Mouse (Mus musculus) liver, adult 2 months (tissue): ENCODE results near the gene Prtg. TPM values are rescaled to one million over a fixed set of nuclear protein-coding genes. Genes with fewer than 3 reads are reported as not detected.
A peak's percentile ranks its signal among the peaks of the same experiment; 100 is the strongest.

ENCODE experiments used
- DNase-seq: peaks from one replicate; pipeline ENCODE4 v3.0.0-alpha.2; 2011; ENCODE audit warnings: low read depth, low spot score; ENCODE audit errors: extremely low read depth
- H3K27ac ChIP-seq: fragments of 200-500 bp; replicated peaks from 2 replicates; pipeline ENCODE4 v1.5.1; 2012; ENCODE audit warnings: low read depth, mild to moderate bottlenecking, control low read depth, inconsistent platforms, low read length; ENCODE audit not compliant: insufficient read depth
- H3K27me3 ChIP-seq: fragments of 200-500 bp; 2 replicates; pipeline ENCODE4 v1.6.1; 2012; ENCODE audit warnings: mild to moderate bottlenecking, moderate library complexity, low read length, inconsistent platforms; ENCODE audit not compliant: control insufficient read depth, insufficient read depth
- H3K36me3 ChIP-seq: fragments of 200-500 bp; 2 replicates; pipeline ENCODE4 v1.6.1; 2012; ENCODE audit warnings: low read length, inconsistent platforms; ENCODE audit not compliant: control insufficient read depth, insufficient read depth
- H3K4me1 ChIP-seq: fragments of 200-500 bp; 2 replicates; pipeline ENCODE4 v1.6.1; 2011; ENCODE audit warnings: low read length; ENCODE audit not compliant: control insufficient read depth, insufficient read depth
- H3K4me3 ChIP-seq: fragments of 200-500 bp; 2 replicates; pipeline ENCODE4 v1.5.1; 2011; ENCODE audit warnings: low read depth, mild to moderate bottlenecking, control low read depth, low read length, moderate library complexity; ENCODE audit not compliant: insufficient read depth
- H3K79me2 ChIP-seq: fragments of 200-500 bp; 2 replicates; pipeline ENCODE4 v1.6.1; 2012; ENCODE audit warnings: inconsistent platforms, mild to moderate bottlenecking, low read length, moderate library complexity; ENCODE audit not compliant: control insufficient read depth, insufficient read depth
- H3K9ac ChIP-seq: fragments of 200-500 bp; 2 replicates; pipeline ENCODE4 v1.6.1; 2012; ENCODE audit warnings: low read depth, mild to moderate bottlenecking, control low read depth, inconsistent platforms, low read length
- CTCF ChIP-seq: fragments of 200-500 bp; IDR thresholded peaks from 2 replicates; pipeline ENCODE4 v1.5.1; 2011; ENCODE audit warnings: low read depth, low read length, control low read depth
- POLR2A ChIP-seq: fragments of 200-500 bp; IDR thresholded peaks from 2 replicates; pipeline ENCODE4 v1.6.1; 2011; ENCODE audit warnings: low read length, control low read depth; ENCODE audit not compliant: insufficient read depth; ENCODE audit errors: extremely low read depth
- WGBS: fragments of 180-500 bp; shearing (Covaris S2); methylation state at CpG from one replicate; pipeline ENCODE4 v1.1.7; 2018; 5-methylcytosine and 5-hydroxymethylcytosine counted together
- polyA plus RNA-seq: library from polyadenylated mRNA; depleted of rRNA; stranded (reverse); fragments of >200 nt; gene quantifications from 2 replicates; pipeline ENCODE4 v1.2.3, GENCODE M21; 2012
- total RNA-seq: library from RNA; depleted of rRNA; stranded (reverse); fragments of >200 nt; gene quantifications from 2 replicates; pipeline ENCODE4 v1.2.3, GENCODE M21; 2014

The Prtg gene
- total and polyA plus RNA-seq, 2 experiments: under 0.01 to 0.21 TPM

DNA sequence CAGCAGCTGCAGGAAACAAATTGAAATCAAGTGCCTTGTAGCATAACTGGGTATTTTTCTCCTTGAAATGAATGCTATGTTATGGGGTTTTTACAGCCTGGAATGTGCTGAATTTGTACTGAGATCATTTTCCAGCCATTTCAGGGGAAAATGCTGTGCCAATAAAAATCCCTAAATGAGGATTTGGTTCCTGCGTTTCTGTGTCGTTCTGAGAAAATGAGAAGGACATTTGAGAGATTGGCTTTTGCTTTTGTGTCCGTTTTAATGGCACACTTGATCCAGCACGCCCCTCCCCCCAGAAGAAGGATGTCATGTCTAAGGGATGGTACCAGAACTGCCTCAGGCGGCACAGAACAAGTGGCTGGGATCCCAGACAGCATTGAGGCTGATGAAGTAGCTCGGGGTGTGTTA, 100.0 kb downstream of the Prtg start:
- Histone ChIP-seq H3K79me2 (no peaks in the 10 kb centered on the region), H3K9ac (no peak overlapping the region), H3K36me3 (no peaks in the 10 kb centered on the region), H3K4me3 (no peak overlapping the region), H3K27me3 (no peaks in the 10 kb centered on the region), H3K27ac (no peak overlapping the region), H3K4me1 (no peaks in the 10 kb centered on the region)
- WGBS: 87% methylated on average over 6 of the region's 6 CpGs
- DNase-seq: no peak
- no peak for TF ChIP-seq POLR2A
- TF ChIP-seq CTCF: no peak

- Histone ChIP-seq H3K27ac (no peak overlapping the region), H3K36me3 (no peaks in the 10 kb centered on the region), H3K4me1 (no peaks in the 10 kb centered on the region), H3K4me3 (no peak overlapping the region), H3K9ac (no peak overlapping the region), H3K27me3 (no peaks in the 10 kb centered on the region), H3K79me2 (no peaks in the 10 kb centered on the region)
- 90% methylated on average over 2 of the region's 2 CpGs for WGBS
- DNase-seq: no peak
- TF ChIP-seq CTCF: no peak
- TF ChIP-seq POLR2A: no peak
These were observed 104.7 kb downstream of the Prtg start for GRCm38 (mm10) chr9:72911381-72911780.

DNA sequence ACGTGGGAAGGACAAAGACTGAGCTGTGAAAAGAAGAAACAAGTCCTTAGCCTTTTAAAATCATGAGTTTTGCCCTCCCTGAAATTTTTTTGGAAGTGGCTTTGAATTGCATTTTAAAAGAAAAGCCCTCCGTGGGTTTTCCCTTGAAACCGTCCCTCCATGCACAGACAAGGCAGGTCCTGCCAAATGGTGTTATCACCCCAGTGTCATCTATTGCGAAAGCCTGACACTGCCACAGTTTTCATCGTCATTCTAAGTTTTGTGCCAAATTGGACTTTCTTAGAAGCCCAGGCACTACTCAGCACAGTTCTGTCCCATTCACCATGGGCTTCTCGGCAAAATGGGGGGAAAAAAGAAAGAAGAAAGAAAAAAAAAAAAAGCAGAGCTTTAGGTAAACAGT, 106.9 kb downstream of the Prtg start:
- Histone ChIP-seq H3K79me2 (no peaks in the 10 kb centered on the region), H3K27ac (0 out of 2 replicates have a peak overlapping the region, but pooled peaks have one; percentile 2), H3K4me1 (no peaks in the 10 kb centered on the region), H3K36me3 (no peaks in the 10 kb centered on the region), H3K4me3 (no peak overlapping the region), H3K27me3 (no peaks in the 10 kb centered on the region), H3K9ac (no peak overlapping the region)
- 13% methylated on average over 6 of the region's 6 CpGs for WGBS
- TF ChIP-seq CTCF (no peak), POLR2A (no peak)
- DNase-seq: peak; percentile 86

GRCm38 (mm10) chr9:72915728-72916127, 109.1 kb downstream of the Prtg start:
- Histone ChIP-seq H3K4me1 (no peaks in the 10 kb centered on the region), H3K27ac (no peak overlapping the region), H3K9ac (no peak overlapping the region), H3K4me3 (no peak overlapping the region), H3K27me3 (no peaks in the 10 kb centered on the region), H3K79me2 (no peaks in the 10 kb centered on the region), H3K36me3 (no peaks in the 10 kb centered on the region)
- 76% methylated on average over 7 of the region's 7 CpGs for WGBS
- no peak for DNase-seq
- TF ChIP-seq CTCF (no peak), POLR2A (no peak)

GRCm38 (mm10) chr9:72923068-72923467, 116.4 kb downstream of the Prtg start:
- peaks cover 10% of the 10 kb centered on the region for H3K27me3 ChIP-seq
- 83% methylated on average over 3 of the region's 3 CpGs for WGBS
- no peak overlapping the region for H3K4me3 ChIP-seq
- no peaks in the 10 kb centered on the region for H3K79me2 ChIP-seq
- no peaks in the 10 kb centered on the region for H3K4me1 ChIP-seq
- no peaks in the 10 kb centered on the region for H3K36me3 ChIP-seq
- DNase-seq: no peak
- no peak overlapping the region for H3K9ac ChIP-seq
- H3K27ac ChIP-seq: no peak overlapping the region
- TF ChIP-seq POLR2A (no peak), CTCF (no peak)

DNA sequence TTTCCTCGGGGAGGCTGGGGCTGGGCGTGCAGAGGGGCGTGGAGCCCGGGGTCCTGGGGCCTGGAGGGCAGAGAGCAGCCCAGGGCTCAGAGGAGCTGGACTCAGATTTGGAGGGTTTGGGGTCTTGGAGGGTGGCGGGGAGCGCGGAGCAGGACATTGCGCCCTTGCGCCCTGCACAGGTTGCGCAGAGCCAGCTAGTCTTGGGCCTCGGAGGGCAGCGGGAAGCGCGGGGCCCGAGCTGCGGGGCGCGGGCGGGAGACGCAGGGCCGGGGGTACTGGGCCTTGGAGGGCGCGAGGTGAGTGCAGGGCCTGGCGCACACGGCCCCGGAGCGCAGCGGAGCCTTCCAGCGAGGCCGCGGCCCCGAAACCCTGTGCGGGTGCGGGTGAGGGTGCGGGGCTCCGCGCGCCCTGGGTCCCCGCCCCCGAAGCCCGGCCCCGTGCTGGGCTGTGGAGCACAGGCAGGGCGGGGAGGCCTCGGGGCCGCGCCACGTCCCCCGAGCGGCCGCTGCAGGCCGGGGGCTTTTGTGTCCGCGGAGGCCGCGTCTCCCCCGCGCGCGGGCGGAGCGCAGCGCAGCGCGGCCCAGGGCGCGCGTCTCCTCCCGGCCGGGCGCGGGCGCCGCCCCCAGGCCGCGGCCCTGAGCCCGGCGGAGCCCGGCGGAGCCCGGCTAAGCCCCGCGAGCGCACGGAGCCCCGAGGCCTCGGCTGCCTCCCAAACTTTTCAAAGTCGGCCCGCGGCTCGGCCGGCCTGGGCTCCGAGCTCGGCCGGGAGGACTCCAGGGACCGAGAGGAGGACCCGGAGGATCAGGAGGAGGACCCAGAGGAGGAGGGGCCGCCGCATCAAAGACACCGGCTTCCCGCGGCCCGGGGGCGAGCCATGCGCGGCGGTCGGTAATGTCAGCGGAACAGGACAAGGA, 118.6 kb downstream of the Prtg start, which contains the start of gene Pygo1:
Pygo1 (plus strand) TSS at position 625 of the 914 bp plus-strand sequence.
- TF ChIP-seq POLR2A: no peak
- no peak for TF ChIP-seq CTCF
- Histone ChIP-seq H3K4me3 (peak within 1 kb of the TSS; percentile 80), H3K79me2 (no peaks in the 10 kb centered on the region), H3K27me3 (peaks cover 10% of the 10 kb centered on the region), H3K36me3 (no peaks in the 10 kb centered on the region), H3K9ac (peak within 1 kb of the TSS; percentile 74), H3K27ac (no peak within 1 kb of the TSS), H3K4me1 (no peaks in the 10 kb centered on the region)
- no peak for DNase-seq
- 2% methylated on average over 98 of the region's 108 CpGs for WGBS
